Mouse (Mus musculus): ENCODE results near the gene Nsa2. TPM values are rescaled to one million over a fixed set of nuclear protein-coding genes. Genes with fewer than 3 reads are reported as not detected.

The Nsa2 gene
- total and polyA plus RNA-seq, 3 experiments: 14.9 to 45.0 (median 42.0) TPM

- Histone ChIP-seq H3K4me3 (no peak overlapping the region), H3K27me3 (ENCODE audit: control insufficient read depth, insufficient read depth, low read length) (no peaks in the 10 kb centered on the region), H3K27ac (no peak overlapping the region), H3K9ac (ENCODE audit: low read depth, low read length) (no peak overlapping the region), H3K36me3 (ENCODE audit: control insufficient read depth, insufficient read depth, low read length) (no peaks in the 10 kb centered on the region), H3K79me2 (replicated peaks; ENCODE audit: control insufficient read depth, insufficient read depth, low read length) (no peaks in the 10 kb centered on the region), H3K4me1 (ENCODE audit: control insufficient read depth, insufficient read depth, low read length) (no peaks in the 10 kb centered on the region)
- no peak for DNase-seq
- no peak for TF ChIP-seq EP300 (IDR thresholded peaks at IDR 0.05; ENCODE audit: insufficient read depth, low read depth, low read length)
- no peak for TF ChIP-seq CTCF (IDR thresholded peaks at IDR 0.05)
- TF ChIP-seq POLR2A (IDR thresholded peaks at IDR 0.05; ENCODE audit: insufficient read depth, low read depth, low read length): no peak
- WGBS: 76% methylated on average over 4 of the region's 4 CpGs
- intact Hi-C loops (cut with DNase I): no loop called here
Measured at GRCm38 (mm10) chr13:97095726-97096125, 42.0 kb downstream of the Nsa2 start.

- H3K79me2 ChIP-seq (replicated peaks; ENCODE audit: control insufficient read depth, insufficient read depth, low read length): no peaks in the 10 kb centered on the region
- H3K9ac ChIP-seq (ENCODE audit: low read depth, low read length): no peak overlapping the region
- WGBS: 92% methylated on average over 3 of the region's 3 CpGs
- H3K4me1 ChIP-seq (ENCODE audit: control insufficient read depth, insufficient read depth, low read length): no peaks in the 10 kb centered on the region
- no peak overlapping the region for H3K4me3 ChIP-seq
- intact Hi-C loops (cut with DNase I): no loop called here
- H3K36me3 ChIP-seq (ENCODE audit: control insufficient read depth, insufficient read depth, low read length): no peaks in the 10 kb centered on the region
- no peak for DNase-seq
- H3K27ac ChIP-seq: no peak overlapping the region
- H3K27me3 ChIP-seq (ENCODE audit: control insufficient read depth, insufficient read depth, low read length): no peaks in the 10 kb centered on the region
- no peak for TF ChIP-seq CTCF (IDR thresholded peaks at IDR 0.05)
- no peak for TF ChIP-seq POLR2A (IDR thresholded peaks at IDR 0.05; ENCODE audit: insufficient read depth, low read depth, low read length)
- no peak for TF ChIP-seq EP300 (IDR thresholded peaks at IDR 0.05; ENCODE audit: insufficient read depth, low read depth, low read length)
Measured at GRCm38 (mm10) chr13:97088183-97088582, 49.6 kb downstream of the Nsa2 start.

- no peaks in the 10 kb centered on the region for H3K27me3 ChIP-seq (ENCODE audit: control insufficient read depth, insufficient read depth, low read length)
- H3K36me3 ChIP-seq (ENCODE audit: control insufficient read depth, insufficient read depth, low read length): no peaks in the 10 kb centered on the region
- DNase-seq: no peak
- intact Hi-C loops (cut with DNase I): no loop called here
- WGBS: 88% methylated on average over 6 of the region's 6 CpGs
- no peak overlapping the region for H3K9ac ChIP-seq (ENCODE audit: low read depth, low read length)
- H3K79me2 ChIP-seq (replicated peaks; ENCODE audit: control insufficient read depth, insufficient read depth, low read length): no peaks in the 10 kb centered on the region
- no peak overlapping the region for H3K27ac ChIP-seq
- no peak overlapping the region for H3K4me3 ChIP-seq
- H3K4me1 ChIP-seq (ENCODE audit: control insufficient read depth, insufficient read depth, low read length): no peaks in the 10 kb centered on the region
- no peak for TF ChIP-seq CTCF (IDR thresholded peaks at IDR 0.05)
- TF ChIP-seq EP300 (IDR thresholded peaks at IDR 0.05; ENCODE audit: insufficient read depth, low read depth, low read length): no peak
- no peak for TF ChIP-seq POLR2A (IDR thresholded peaks at IDR 0.05; ENCODE audit: insufficient read depth, low read depth, low read length)
Measured at GRCm38 (mm10) chr13:97087421-97087820, 50.3 kb downstream of the Nsa2 start.

GRCm38 (mm10) chr13:97086316-97086715 is 51.4 kb downstream of the Nsa2 start:
- no peak for DNase-seq
- Histone ChIP-seq H3K36me3 (ENCODE audit: control insufficient read depth, insufficient read depth, low read length) (no peaks in the 10 kb centered on the region), H3K9ac (ENCODE audit: low read depth, low read length) (no peak overlapping the region), H3K4me3 (no peak overlapping the region), H3K27ac (no peak overlapping the region), H3K4me1 (ENCODE audit: control insufficient read depth, insufficient read depth, low read length) (no peaks in the 10 kb centered on the region), H3K27me3 (ENCODE audit: control insufficient read depth, insufficient read depth, low read length) (no peaks in the 10 kb centered on the region), H3K79me2 (replicated peaks; ENCODE audit: control insufficient read depth, insufficient read depth, low read length) (no peaks in the 10 kb centered on the region)
- intact Hi-C loops (cut with DNase I): no loop called here
- TF ChIP-seq CTCF (IDR thresholded peaks at IDR 0.05): no peak
- TF ChIP-seq POLR2A (IDR thresholded peaks at IDR 0.05; ENCODE audit: insufficient read depth, low read depth, low read length): no peak
- TF ChIP-seq EP300 (IDR thresholded peaks at IDR 0.05; ENCODE audit: insufficient read depth, low read depth, low read length): no peak
- WGBS: 72% methylated on average over 9 of the region's 9 CpGs

GRCm38 (mm10) chr13:97082432-97082831 is 55.3 kb downstream of the Nsa2 start:
- DNase-seq: no peak
- H3K36me3 ChIP-seq (ENCODE audit: control insufficient read depth, insufficient read depth, low read length): no peaks in the 10 kb centered on the region
- TF ChIP-seq EP300 (IDR thresholded peaks at IDR 0.05; ENCODE audit: insufficient read depth, low read depth, low read length) (no peak), POLR2A (IDR thresholded peaks at IDR 0.05; ENCODE audit: insufficient read depth, low read depth, low read length) (no peak), CTCF (IDR thresholded peaks at IDR 0.05) (no peak)
- no peak overlapping the region for H3K9ac ChIP-seq (ENCODE audit: low read depth, low read length)
- 87% methylated on average over 7 of the region's 7 CpGs for WGBS
- H3K79me2 ChIP-seq (replicated peaks; ENCODE audit: control insufficient read depth, insufficient read depth, low read length): no peaks in the 10 kb centered on the region
- intact Hi-C loops (cut with DNase I): no loop called here
- H3K27me3 ChIP-seq (ENCODE audit: control insufficient read depth, insufficient read depth, low read length): no peaks in the 10 kb centered on the region
- H3K27ac ChIP-seq: no peak overlapping the region
- H3K4me3 ChIP-seq: no peak overlapping the region
- no peaks in the 10 kb centered on the region for H3K4me1 ChIP-seq (ENCODE audit: control insufficient read depth, insufficient read depth, low read length)

GRCm38 (mm10) chr13:97080615-97081014 is 57.1 kb downstream of the Nsa2 start:
- Histone ChIP-seq H3K4me3 (no peak overlapping the region), H3K4me1 (ENCODE audit: control insufficient read depth, insufficient read depth, low read length) (no peaks in the 10 kb centered on the region), H3K36me3 (ENCODE audit: control insufficient read depth, insufficient read depth, low read length) (no peaks in the 10 kb centered on the region), H3K79me2 (replicated peaks; ENCODE audit: control insufficient read depth, insufficient read depth, low read length) (no peaks in the 10 kb centered on the region), H3K27ac (no peak overlapping the region), H3K27me3 (ENCODE audit: control insufficient read depth, insufficient read depth, low read length) (no peaks in the 10 kb centered on the region), H3K9ac (ENCODE audit: low read depth, low read length) (no peak overlapping the region)
- DNase-seq: no peak
- TF ChIP-seq EP300 (IDR thresholded peaks at IDR 0.05; ENCODE audit: insufficient read depth, low read depth, low read length) (no peak), POLR2A (IDR thresholded peaks at IDR 0.05; ENCODE audit: insufficient read depth, low read depth, low read length) (no peak), CTCF (IDR thresholded peaks at IDR 0.05) (no peak)
- WGBS: 72% methylated on average over 3 of the region's 3 CpGs
- intact Hi-C loops (cut with DNase I): no loop called here

Measured in heart, adult 2 months (tissue).